Mouse (Mus musculus) E14TG2a.4 (cell line): ENCODE measurements at regions not wholly inside any gene's neighbourhood (a gene's known extent, or its start where the extent isn't known, plus 50 kb on each side); places are given as distances from the start of the nearest gene placed in this dataset.

ENCODE experiments used
- H3K27me3 ChIP-seq: 2 replicates; pipeline ENCODE4 v1.6.1; 2014; ENCODE audit warnings: low read length, control low read depth; ENCODE audit not compliant: insufficient read depth
- H3K36me3 ChIP-seq: 2 replicates; pipeline ENCODE4 v1.6.1; 2014; ENCODE audit warnings: low read length, control low read depth; ENCODE audit not compliant: insufficient read depth
- H3K4me1 ChIP-seq: replicated peaks from 2 replicates; pipeline ENCODE4 v1.6.1; 2014; ENCODE audit warnings: low read depth, low read length, control low read depth
- H3K4me3 ChIP-seq: replicated peaks from 2 replicates; pipeline ENCODE4 v1.5.1; 2014; ENCODE audit warnings: mild to moderate bottlenecking, low read length
- H3K9me3 ChIP-seq: 2 replicates; pipeline ENCODE4 v1.6.1; 2014; ENCODE audit warnings: low read length, control low read depth
- CTCF ChIP-seq: conservative IDR thresholded peaks from 2 replicates; pipeline ENCODE4 v1.5.1; 2014; ENCODE audit warnings: low read length
- NANOG ChIP-seq: IDR thresholded peaks from 2 replicates; pipeline ENCODE4 v1.6.1; 2014; ENCODE audit warnings: borderline replicate concordance, low read length, mixed read lengths
- POU5F1 ChIP-seq: IDR thresholded peaks from 2 replicates; pipeline ENCODE4 v1.6.1; 2014; ENCODE audit warnings: low read length, borderline replicate concordance

GRCm38 (mm10) chr4:12837097-12837426 is 665.2 kb upstream of the Fam92a start:
- H3K36me3 ChIP-seq = no peaks in the 10 kb centered on the region

GRCm38 (mm10) chr4:12836326-12837096 is 664.7 kb upstream of the Fam92a start:
- Histone ChIP-seq H3K9me3 (no peaks in the 10 kb centered on the region), H3K36me3 (no peaks in the 10 kb centered on the region), H3K4me3 (no peak overlapping the region), H3K27me3 (no peaks in the 10 kb centered on the region), H3K4me1 (no peaks in the 10 kb centered on the region)
- TF ChIP-seq CTCF (no peak), NANOG (no peak), POU5F1 (no peak)

More at GRCm38 (mm10) chr4:12837097-12837426, 665.2 kb upstream of the Fam92a start:
- Histone ChIP-seq H3K9me3 (no peaks in the 10 kb centered on the region), H3K4me3 (no peak overlapping the region), H3K27me3 (no peaks in the 10 kb centered on the region), H3K4me1 (no peaks in the 10 kb centered on the region)
- TF ChIP-seq CTCF (no peak), POU5F1 (no peak), NANOG (no peak)

GRCm38 (mm10) chr4:12826419-12826818 is 654.6 kb upstream of the Fam92a start:
- H3K27me3 ChIP-seq = no peaks in the 10 kb centered on the region
- H3K4me3 ChIP-seq = no peak overlapping the region
- TF ChIP-seq POU5F1 = no peak
- TF ChIP-seq CTCF = no peak
- TF ChIP-seq NANOG = no peak
- H3K9me3 ChIP-seq = peaks cover 11% of the 10 kb centered on the region
- no peaks in the 10 kb centered on the region for H3K36me3 ChIP-seq
- H3K4me1 ChIP-seq = no peaks in the 10 kb centered on the region

GRCm38 (mm10) chr4:12814251-12814650 is 642.4 kb upstream of the Fam92a start:
- no peak overlapping the region for H3K4me3 ChIP-seq
- TF ChIP-seq CTCF (no peak), POU5F1 (no peak), NANOG (no peak)
- H3K36me3 ChIP-seq = no peaks in the 10 kb centered on the region
- no peaks in the 10 kb centered on the region for H3K4me1 ChIP-seq
- no peaks in the 10 kb centered on the region for H3K27me3 ChIP-seq
- no peaks in the 10 kb centered on the region for H3K9me3 ChIP-seq

- TF ChIP-seq NANOG (no peak), POU5F1 (no peak), CTCF (no peak)
- no peaks in the 10 kb centered on the region for H3K36me3 ChIP-seq
These were observed 629.4 kb upstream of the Fam92a start for GRCm38 (mm10) chr4:12801186-12801585.

GRCm38 (mm10) chr4:12799564-12799963 is 627.7 kb upstream of the Fam92a start:
- no peaks in the 10 kb centered on the region for H3K27me3 ChIP-seq
- no peaks in the 10 kb centered on the region for H3K36me3 ChIP-seq
- TF ChIP-seq POU5F1 (no peak), CTCF (no peak), NANOG (no peak)
- H3K4me1 ChIP-seq = no peaks in the 10 kb centered on the region
- no peak overlapping the region for H3K4me3 ChIP-seq
- no peaks in the 10 kb centered on the region for H3K9me3 ChIP-seq

More at GRCm38 (mm10) chr4:12801186-12801585, 629.4 kb upstream of the Fam92a start:
- Histone ChIP-seq H3K9me3 (no peaks in the 10 kb centered on the region), H3K4me1 (no peaks in the 10 kb centered on the region), H3K4me3 (no peak overlapping the region), H3K27me3 (no peaks in the 10 kb centered on the region)

GRCm38 (mm10) chr4:12792764-12793422 is 621.1 kb upstream of the Fam92a start:
- no peaks in the 10 kb centered on the region for H3K4me1 ChIP-seq
- no peak for TF ChIP-seq CTCF
- no peak for TF ChIP-seq NANOG

GRCm38 (mm10) chr4:12791786-12792674 is 620.2 kb upstream of the Fam92a start:
- H3K36me3 ChIP-seq = no peaks in the 10 kb centered on the region
- no peaks in the 10 kb centered on the region for H3K27me3 ChIP-seq
- H3K4me3 ChIP-seq = no peak overlapping the region
- H3K9me3 ChIP-seq = no peaks in the 10 kb centered on the region
- H3K4me1 ChIP-seq = no peaks in the 10 kb centered on the region
- TF ChIP-seq CTCF = no peak
- no peak for TF ChIP-seq NANOG
- no peak for TF ChIP-seq POU5F1

More at GRCm38 (mm10) chr4:12792764-12793422, 621.1 kb upstream of the Fam92a start:
- H3K27me3 ChIP-seq = no peaks in the 10 kb centered on the region
- no peaks in the 10 kb centered on the region for H3K9me3 ChIP-seq
- H3K4me3 ChIP-seq = no peak overlapping the region
- no peaks in the 10 kb centered on the region for H3K36me3 ChIP-seq
